Mouse (Mus musculus) activated CD4-positive, CD25-positive, alpha-beta regulatory T cell, adult 4 months (primary cell): Measurements from ENCODE around the gene Dusp8. TPM values are rescaled to one million over a fixed set of nuclear protein-coding genes. Genes with fewer than 3 reads are reported as not detected.
"Not testable (repeated sequence)": the region's sequence is repeated elsewhere in the genome, so short reads cannot be mapped to it uniquely, and the experiment has no call there.

Source experiments
- ATAC-seq: one replicate; pipeline ENCODE4 v1.8.0; 2017
- polyA plus RNA-seq, 2 experiments: library from polyadenylated mRNA; unstranded; fragments of 100-300 nt; shearing (Covaris generic); gene quantifications; one replicate each; pipeline ENCODE4 v1.2.1; 2017

Dusp8 gene
- under 1 TPM; 0.09 to 0.16 TPM for polyA plus RNA-seq

DNA sequence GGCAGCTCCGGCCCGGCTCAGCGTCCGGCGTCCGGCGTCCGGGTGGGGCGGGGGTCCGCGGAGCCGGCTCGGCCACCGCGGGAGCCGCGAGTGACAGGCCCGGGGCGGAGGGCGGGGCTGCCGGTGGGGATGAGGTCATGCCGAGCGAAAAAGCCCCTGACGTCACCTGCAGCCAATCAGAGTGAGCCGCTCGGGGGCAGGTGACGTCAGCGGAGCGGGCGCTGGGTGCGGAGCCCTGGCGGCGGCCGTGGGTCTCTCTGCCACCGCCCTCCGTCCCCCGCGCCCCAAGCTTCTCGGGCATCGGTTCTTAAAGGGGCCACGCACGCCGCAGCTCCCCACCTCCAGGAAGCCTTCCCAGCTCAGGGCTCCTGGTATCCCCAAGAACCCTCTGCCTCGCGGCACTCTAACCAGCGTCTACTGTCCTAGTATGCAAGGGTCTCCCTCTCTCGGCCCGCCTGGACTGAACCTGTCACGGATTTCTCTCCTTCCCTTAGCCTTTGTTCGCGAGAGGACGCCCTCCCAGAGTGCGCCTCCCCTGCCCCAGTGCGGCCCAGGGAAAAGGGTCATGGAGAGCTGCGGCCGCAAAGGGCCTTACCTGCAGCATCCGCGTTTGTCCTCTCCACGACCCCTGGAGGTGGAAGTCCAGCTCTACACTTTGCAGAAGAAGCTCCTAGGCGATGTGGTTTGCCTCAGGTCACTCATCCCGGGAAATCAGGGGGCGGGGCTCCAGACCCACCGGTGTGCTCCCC is at the start of gene Dusp8:
Dusp8 (minus strand) TSS at position 661 of the 749 bp plus-strand sequence.
- peak; percentile 92 for ATAC-seq

DNA sequence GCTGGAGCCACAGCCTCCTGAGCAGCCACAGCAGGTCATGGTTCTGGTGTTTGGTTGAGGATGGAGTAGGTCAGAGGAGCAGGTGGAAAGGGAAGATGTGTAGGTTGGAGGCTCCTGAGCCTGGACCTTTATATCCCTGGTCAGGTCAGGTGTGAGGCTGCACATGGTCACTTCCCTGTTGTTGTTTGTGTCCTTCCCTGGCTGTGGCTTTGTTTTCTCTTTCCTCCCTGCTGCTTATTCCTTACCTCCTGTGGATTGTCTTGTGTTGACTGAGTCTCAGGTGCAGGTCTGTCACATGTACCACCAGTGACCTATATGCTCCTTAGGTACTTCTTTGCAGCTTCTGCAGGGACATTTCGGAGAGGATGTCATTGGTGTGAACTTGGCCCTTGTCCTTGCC is 48.9 kb upstream of the Dusp8 start, which contains the start of gene Gm45337:
Gm45337 (minus strand) TSS at position 101 of the 400 bp plus-strand sequence.
- no peak for ATAC-seq

DNA sequence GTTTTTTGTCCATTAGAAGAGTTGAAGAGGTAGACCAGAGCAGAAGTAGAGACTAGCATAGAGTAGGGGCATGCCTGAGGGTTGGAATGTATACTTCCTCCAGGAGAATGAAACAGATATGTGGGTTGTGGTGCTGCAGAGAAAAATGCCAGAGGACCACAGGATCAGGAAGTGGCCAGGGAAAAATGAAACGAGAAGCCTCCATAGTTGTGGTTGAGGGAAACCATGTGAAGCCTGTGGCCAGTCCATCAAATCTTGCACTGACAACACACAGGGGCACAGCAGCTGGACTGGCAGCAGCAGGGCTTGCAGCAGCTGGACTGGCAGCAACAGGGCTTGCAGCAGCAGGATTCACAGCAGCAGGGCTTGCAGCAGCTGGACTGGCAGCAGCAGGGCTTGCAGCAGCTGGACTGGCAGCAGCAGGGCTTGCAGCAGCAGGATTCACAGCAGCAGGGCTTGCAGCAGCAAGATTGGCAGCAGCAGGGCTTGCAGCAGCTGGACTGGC is 47.9 kb upstream of the Dusp8 start:
- not testable (repeated sequence) for ATAC-seq

DNA sequence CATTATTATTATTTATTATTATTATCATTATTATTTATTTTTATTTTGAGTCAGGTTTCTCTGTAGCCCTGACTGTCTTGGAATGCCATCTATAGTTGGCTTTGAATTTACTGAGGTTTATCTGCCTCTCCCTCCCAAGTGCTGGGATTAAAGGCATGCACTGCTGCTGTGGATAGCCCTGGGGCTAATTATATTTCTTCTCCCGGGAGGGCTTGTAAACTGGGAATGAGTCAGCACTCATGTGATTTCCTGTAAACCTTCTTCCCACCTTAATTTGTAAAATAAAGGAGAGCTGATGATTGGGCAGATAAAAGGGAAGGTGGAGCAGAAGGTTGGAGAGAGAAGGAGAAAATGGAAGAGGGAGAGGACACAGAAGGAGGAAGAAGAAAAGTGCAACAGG is 45.1 kb upstream of the Dusp8 start:
- no peak for ATAC-seq

DNA sequence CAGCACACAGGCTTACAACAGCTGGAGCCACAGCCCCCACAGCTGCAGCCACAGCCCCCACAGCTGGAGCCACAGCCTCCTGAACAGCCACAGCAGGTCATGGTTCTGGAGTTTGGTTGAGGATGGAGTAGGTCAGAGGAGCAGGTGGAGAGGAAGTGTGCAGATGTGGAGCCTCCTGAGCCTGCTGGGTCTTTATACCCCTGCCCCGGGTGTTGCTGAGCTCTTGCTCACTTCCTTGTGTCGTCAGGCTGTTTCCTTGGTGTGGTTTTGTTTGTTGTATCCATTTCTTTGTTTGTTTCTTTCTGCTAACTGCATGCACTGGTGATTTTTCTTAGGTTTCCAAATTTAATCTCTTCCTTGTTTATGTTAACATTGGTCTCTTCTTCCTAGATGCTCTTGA is 40.3 kb upstream of the Dusp8 start, which contains the start of gene Gm39115:
Gm39115 (minus strand) TSS at position 101 of the 400 bp plus-strand sequence.
- not testable (repeated sequence) for ATAC-seq

DNA sequence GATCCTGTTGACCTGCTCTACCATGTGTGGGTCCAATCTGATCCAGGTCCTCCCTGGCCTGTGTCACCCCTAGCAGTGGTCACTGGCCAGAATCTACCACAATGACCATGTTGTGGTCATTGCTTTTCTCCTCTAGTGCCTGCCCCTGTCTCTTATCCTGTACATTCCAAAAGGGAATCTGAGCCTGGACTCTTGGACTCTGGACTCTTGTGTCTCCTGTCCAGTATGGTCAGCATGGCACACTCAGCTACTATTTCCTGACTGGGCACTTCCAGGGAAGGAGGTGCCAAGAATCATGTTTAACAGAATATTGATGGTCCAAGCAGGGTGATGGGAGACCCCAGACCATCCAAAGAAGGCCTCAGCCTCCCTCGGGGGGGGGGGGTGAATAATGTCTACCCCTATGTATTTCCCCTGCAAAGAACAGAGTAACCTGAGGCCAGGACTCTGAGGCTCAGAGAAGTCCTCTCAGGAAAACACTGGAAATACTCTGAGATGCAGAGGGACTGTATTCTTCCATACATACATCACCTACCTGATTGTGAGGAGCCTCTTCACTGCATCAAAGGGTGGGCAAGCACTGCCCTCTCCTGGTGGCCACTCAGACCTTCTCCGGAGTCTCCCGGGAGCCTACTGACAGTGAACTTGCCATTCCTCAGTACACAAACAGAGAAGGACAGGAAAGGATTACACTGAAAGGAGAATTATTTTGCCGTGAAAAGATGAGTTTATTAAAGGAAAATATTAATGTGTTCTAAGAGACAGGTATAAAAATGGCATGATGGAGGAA is 38.8 kb upstream of the Dusp8 start:
- no peak for ATAC-seq

DNA sequence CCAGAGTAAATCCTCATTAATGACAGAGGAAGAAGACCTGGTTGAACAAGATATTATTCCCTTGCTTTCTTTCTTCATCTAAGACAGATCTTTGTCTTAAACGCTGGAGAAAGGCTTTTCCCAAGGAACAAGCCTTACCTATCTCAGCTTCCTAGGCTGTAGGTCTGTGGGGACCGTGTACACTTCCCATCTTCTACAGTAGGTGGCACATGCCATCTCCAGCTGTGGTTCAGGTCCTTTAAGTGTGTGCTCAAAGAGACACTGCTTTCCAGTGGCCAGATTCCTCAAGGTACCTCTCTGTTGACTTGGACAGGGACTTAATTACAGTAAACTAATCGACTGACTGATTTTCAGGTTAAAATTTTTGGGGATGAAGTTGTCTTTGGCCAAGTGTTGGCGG is 33.2 kb upstream of the Dusp8 start:
- no peak for ATAC-seq

DNA sequence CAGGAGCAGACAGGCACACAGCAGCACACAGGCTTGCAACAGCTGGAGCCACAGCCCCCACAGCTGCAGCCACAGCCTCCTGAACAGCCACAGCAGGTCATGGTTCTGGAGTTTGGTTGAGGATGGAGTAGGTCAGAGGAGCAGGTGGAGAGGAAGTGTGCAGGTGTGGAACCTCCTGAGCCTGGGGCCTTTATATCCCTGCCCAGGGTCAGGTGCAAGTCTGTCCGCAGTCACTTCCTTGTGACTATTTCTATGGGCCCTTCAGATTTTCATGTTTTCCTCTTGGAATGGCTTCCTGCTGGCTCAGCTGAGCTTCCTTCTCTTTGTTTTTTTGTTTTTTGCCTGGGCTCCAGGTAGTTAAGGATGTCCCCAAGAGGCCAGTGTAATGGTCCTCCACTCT is 25.0 kb upstream of the Dusp8 start, which contains the start of gene Gm45618:
Gm45618 (minus strand) TSS at position 101 of the 400 bp plus-strand sequence.
- not testable (repeated sequence) for ATAC-seq

DNA sequence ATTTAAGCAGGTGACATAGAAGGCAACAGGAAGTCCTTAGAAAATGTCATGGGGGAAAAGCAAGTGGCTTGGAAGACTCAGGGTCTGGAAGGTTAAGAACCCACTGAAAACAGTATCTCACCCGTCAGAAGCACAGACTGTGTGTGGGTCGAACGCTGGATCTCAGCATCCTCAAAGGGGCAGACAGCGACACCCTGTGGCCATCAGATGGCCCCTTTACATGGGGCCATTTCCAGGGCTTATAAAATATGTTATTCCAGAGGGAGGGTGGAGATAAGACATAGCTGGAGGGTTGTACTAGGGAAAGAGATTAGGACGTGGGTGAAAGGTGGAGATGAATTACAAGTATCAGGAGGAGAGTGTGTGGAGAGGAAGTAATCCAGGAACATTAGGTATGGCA is 24.0 kb upstream of the Dusp8 start:
- no peak for ATAC-seq

DNA sequence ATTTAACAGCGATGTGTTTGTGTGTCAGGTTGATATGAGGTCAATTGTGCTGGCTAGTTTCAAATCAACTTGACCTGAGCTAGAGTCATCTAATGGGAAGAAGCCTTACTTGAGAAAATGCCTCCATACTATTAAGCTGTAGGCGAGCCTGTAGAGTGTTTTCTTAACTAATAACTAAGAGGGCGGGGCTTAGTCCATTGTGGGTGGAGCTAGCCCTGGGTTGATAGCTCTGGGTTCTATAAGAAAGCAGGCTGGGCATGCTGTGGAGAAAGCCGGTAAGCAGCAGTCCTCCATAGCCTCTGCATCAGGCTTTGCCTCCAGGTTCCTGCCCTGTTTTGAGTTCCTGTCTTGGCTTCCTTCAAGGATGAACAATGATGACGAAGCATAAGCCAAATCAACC is 9.1 kb upstream of the Dusp8 start:
- ATAC-seq: no peak

DNA sequence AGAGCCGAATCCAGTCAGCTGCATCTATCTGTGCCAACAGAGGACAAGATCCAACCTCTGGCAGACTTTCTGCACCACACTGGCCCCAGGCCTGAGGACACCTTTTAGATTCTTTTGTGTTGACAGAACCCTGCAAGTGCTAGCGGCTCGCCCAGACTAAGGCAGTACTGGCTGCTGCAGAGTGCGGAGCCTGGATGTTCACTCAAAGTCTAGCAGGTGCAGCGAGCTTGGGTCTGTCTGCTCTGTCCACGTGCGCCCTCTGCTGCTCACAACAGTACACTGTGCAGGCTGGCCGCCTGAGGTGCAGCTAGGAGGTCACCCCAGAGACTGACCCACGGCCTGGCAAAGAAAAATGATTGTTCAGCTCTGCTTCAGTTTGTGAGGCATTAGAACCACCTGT is 2.1 kb upstream of the Dusp8 start:
- ATAC-seq: peak; percentile 38

DNA sequence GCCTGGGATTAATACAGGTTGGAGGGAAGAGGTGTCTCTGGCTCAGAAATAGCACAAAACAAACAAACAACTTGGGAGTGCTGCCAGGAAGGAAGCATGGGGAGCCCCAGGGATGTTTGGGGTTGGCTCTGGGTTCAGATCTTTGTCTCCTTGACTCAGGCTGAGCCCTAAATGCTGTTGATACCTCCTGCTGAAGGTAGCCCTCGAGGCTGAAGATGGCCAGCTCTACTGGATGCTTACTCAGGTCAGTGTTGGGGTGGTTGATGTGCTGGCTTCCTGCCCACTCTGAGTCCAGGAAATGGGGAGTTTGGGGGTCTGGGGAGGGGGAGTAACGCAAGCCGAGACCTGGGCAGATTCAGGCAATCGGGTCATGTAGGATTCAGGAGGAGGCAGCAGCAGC is 1.1 kb upstream of the Dusp8 start:
- ATAC-seq: no peak

DNA sequence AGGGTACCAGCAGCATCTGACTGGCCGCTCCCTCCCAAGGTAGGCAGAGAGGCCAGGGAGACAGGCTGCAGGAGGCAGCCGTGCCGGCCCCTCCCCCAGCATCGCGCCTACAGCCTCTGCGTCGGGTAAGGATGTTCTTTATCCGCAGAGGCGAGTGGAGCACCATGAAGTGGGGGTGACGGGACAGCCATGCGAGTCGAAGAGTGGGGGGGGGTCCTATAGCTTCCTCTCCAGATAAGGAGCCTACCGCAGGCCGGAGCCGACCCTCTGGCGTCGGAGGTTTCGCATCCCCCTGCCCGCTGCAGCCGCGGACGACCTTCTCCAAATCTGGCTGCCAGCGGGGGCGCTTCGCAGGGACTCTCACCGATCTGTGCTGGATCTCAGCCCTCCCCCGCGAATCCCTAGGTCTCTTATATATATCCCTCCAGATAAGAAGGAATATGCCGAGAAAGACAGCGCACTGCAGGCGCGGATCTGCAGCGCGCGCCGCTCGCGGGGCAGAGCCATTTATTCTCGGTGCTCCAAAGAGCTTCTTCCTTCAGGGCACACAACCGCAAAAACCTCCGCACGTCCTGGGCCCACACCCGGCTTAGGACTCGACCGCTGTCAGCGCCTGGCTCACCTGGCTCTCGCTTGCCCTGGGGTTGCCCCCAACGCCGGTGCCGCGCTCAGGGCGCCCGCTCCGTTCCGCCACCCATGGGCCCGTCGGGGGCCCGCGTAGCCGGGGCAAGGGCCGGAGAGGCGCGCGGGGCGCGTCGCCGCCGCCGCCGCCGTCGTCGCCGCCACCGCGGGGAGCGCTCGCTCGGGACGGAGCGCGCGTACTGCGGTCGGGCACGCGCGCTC is 1.1 kb downstream of the Dusp8 start:
- peak; percentile 4 for ATAC-seq

DNA sequence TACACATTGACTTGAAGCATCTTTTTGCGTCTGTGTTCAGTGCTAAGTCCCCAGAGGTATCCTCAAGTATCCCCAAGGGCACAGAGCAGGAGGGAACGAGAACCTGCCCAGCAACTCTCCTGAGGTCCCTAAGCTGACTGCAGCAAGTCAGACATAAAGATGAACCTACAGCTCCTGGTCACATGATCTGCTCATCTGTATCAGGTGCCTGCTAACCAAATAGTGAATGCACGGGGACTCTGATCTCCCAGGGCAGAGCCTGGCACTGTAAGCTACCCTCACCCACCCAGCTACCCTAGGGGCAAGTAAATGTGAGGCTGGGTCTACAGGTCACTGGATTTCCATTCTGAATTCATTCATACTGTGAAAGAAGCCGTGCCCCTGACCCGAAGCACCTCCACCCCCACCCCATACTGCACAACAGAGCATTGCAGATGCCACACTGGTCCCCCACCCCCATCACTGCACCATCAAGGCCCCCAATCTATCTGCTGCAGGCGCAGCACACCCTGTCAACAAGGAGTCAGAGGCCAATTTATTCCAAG is 1.9 kb downstream of the Dusp8 start:
- no peak for ATAC-seq

DNA sequence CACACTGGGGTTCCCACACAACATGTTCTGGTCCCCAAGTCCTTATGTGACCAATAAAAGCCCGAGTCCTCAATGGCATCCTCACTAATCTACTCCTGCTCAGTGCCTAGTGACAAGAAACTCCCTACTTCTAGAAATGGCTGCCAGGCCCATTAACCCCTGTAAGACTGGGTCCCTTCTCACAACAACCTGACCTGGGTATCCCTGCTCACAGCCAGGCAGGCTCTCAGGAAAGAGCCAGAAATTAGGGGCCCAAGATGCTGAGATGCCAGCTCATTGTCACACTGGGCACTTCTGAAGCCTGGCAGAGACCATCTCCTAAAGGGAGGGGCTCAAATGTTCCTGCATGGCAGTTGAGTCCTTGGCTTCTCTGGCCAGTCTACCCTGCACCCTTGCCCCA is 2.7 kb downstream of the Dusp8 start:
- no peak for ATAC-seq

DNA sequence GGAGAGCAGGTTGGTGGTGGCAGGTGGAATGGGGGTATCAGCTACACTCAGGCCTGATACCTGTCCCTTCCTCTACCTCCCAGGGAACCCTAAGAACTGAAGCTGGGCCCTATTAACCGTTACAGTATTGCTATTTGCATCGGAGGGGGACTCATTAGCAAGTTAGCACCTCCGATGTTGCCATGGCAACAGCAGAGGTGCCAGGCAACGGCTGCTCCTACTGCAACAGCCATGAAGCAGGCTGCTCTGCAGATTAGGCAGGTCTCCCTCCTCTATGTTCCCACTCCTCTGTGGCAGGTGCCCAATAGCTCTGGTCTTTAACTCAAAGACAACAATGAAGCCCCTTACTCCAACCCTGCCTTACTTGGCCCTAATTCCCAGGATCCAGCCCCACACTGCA is 3.8 kb downstream of the Dusp8 start:
- no peak for ATAC-seq

DNA sequence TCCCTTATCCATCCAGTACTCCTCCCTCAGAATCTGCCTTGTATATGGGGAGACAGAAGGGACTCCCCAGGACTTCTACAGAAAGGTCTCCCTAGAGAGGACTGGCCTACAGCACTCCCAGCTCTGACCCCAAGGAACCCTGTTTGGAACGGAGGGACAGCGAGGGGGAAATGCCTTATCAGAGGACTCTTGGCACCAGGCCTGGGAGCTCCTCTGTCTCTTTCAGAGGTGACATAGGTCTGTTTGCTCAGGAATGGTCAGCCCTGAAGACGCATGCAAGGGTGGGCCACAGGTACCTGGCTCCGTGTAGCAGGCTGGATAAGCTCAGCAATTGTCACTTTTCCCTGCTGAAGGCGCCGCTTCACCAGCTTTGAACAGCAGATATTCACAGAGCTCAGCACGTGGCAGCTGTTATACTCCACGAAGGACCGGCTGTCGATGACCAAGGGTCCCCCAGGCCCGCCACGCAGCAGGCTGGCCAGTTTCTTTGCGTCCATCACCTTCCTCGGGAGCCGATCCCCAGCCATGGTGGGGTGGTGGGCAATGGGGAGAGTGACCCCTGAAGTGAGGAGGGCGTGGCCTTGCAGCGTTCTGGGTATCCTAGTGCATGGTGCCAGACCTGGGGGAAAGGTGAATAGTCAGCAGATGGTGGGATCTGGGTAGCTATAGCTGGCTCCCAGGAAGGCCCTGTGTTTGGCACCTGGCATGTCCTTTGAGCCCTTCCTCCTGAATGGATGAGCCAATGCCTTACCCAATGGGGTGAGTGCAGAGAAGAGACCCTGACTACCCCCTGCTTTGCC is 5.8 kb downstream of the Dusp8 start:
- ATAC-seq: no peak

DNA sequence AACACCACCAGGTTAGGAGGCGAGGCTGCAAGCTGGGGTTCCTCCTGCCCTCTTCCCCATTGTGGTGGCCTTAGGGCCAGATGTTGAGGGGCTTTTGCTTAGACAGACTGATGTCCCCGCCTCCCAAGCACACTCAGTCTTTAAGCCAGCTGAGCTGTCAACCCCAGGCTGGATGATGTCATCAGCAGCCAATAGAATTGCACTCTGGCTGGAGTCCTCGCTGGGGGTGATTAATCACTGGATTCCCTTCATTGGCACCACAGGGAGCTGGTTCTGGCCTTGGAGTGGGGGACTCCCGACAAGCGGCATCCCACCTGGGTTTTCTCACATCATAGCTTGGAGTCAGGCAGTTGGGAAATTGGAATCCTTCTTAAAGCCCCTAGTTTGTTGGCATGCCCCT is 6.8 kb downstream of the Dusp8 start:
- ATAC-seq: no peak

DNA sequence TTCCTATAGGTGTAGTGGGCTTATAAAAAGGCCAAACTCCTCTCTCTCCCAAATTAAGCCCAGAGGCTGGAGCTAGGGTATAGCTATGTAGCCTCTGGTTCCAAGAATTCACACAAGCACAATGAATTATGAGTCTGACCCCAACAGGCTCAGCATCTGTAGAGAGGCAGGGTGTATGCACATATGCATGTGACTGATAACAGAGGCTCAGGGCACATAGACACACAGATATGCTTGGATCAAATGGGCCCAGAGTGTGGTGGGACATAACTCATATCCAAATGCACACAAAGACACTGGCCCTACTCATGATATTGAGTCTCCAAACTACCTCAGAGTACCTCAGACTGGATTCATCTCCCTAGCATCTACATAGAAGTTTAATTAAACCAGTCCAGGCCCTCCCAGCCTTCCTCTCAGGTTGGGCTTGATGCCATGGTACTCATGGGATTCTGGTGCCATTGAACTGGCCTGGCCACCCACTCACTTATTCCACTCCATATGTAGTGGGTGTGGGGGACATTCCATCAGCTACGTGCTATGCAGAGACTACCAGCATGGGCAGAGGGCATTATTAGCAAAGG is 8.5 kb downstream of the Dusp8 start:
- no peak for ATAC-seq

DNA sequence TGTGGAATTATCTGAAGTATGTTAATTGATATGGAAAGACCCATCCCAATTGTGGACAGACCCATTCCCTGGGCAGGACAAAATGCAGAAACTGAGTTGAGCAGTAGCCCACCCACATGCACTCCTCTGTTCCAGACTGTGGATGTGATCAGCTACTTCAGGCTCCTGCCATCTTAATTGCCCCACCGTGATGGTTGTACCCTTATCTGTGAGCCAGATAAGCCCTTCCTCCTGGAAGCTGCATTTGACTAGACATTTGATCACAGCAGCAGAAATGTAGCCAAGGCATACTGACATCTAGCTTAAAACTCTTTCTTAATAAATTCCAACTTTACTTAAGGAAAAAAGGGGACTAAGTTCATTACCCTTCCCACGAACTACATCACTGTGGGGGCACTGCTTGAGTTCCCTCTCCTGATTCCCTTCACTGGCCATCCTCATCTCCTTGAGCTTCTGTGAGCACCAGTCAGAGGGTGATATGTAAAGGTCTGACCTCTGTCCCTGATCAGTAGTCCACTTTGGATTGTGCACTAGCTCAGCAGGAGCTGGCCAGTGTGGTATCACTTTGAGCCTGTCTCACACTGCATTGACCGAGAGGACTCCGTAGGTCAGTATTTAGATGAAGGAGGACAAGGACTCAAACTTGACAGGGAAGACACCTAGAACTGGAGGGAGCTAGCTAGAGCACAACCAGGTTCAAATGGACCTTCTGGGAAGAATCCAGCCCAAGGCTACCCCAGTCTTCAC is 9.3 kb downstream of the Dusp8 start:
- no peak for ATAC-seq
